Mouse (Mus musculus) cerebellum, adult 8-10 months (tissue): ENCODE results near the gene Poll.

Experiments
- DNase-seq: peaks from one replicate; pipeline ENCODE4 v3.0.0; 2022

Gene Poll

DNA sequence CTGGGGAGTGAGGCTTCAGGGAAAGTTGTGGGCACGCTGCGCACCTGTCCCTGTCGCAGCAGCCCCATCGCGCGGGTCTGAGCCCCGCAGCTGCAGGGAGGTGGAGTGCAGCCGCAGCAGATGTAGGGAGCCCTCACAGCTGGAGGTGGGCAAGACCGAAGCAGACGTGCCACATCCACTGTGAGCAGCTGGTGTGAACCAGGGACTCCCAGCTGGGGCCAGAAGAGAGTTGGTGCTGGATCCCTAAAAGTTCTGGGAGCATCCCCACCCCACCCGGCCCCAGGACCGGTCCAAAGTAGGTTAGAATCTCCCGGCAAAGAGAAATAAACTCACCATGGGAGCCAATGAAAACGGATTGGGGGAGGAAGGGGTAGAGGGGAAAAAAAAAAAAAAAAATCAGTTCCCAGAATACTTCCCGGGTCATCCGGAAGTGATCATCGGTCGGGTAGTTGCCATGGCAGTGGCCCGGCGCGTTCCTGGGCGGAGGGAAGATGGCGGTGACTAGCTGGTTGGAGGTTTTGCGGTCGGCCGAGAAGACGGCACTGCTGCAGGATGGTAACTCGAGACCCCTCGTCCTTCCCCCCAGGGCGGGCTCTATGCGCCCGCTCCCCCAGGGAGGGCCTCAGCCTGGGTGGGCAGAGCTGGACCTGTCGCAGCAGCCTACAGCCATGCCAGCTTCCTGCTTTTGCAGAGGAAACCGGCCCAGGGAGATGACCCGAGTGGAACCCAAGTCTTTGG, at the start of gene Poll, which contains the start of gene Gm17018:
Poll (minus strand) TSS at position 379 of the 738 bp plus-strand sequence.
Gm17018 (plus strand) TSS at position 463 of the 738 bp plus-strand sequence.
- DNase-seq = peak; percentile 78

- no peak for DNase-seq
Observed at GRCm38 (mm10) chr19:45608648-45609339, 48.5 kb upstream of the Poll start.

- no peak for DNase-seq
Observed at GRCm38 (mm10) chr19:45607479-45607878, 47.1 kb upstream of the Poll start.

DNA sequence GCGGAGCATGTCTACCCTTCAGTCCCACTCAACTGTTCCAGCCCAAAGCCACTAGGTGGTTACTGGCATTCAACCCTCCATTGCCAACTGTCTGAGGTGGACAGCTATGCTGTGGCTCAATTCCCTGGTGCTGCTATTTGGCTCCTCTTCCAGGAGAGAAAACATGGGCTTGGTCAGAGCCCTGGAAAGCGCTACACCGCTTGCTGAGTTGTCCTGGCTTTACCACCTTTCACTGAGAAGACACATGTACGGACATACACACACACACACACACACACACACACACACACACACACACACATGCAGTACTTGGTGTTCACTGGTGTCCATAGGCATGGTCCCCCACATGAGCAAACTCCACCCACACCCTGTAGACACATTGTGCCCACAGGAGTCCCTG, 46.4 kb upstream of the Poll start:
- DNase-seq = no peak

- DNase-seq = no peak
Observed at GRCm38 (mm10) chr19:45602606-45603005, 42.3 kb upstream of the Poll start.

- no peak for DNase-seq
Observed at GRCm38 (mm10) chr19:45597106-45597505, 36.8 kb upstream of the Poll start.

- no peak for DNase-seq
Observed at GRCm38 (mm10) chr19:45596434-45596833, 36.1 kb upstream of the Poll start.

DNA sequence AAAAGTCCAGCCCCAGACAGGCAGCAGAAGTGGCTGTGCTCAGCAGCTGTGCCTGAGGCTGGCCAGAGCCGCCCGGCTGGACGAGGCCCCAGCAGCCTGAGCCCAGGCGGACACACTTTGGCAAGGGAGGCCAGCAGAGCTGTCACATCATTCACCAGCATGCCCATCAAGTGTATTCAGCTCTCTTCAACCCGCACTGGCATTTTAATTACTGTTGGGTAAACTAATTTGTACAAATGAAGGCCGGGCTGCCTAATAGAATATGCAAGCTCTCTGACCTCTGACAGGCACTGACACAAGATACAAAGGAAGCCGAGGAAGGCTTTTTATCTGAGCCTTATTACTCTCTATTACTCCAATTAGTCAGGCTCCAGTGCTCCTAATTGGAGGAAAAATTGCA, 35.7 kb upstream of the Poll start:
- no peak for DNase-seq

DNA sequence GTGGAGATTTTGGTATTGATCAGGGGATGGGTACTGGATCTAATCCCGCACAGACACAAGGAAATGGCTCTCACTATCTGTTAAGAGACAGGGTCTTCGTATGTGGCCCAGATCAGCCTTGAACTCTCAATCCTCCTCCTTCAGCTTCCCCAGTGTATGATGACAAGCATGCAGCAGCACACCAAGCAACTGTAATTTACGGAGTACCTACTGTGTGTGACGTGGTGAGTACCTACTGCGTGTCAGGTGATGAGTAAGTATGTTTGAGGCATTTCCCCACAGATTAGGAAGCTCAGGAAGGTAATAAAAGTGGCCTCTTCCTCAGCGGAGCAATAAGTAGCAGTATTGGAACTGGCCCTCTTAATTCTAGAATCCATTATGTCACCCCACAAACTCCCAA, 35.1 kb upstream of the Poll start:
- no peak for DNase-seq

GRCm38 (mm10) chr19:45594079-45594478, 33.7 kb upstream of the Poll start:
- DNase-seq = no peak

GRCm38 (mm10) chr19:45592916-45593315, 32.6 kb upstream of the Poll start:
- DNase-seq = peak; percentile 43

DNA sequence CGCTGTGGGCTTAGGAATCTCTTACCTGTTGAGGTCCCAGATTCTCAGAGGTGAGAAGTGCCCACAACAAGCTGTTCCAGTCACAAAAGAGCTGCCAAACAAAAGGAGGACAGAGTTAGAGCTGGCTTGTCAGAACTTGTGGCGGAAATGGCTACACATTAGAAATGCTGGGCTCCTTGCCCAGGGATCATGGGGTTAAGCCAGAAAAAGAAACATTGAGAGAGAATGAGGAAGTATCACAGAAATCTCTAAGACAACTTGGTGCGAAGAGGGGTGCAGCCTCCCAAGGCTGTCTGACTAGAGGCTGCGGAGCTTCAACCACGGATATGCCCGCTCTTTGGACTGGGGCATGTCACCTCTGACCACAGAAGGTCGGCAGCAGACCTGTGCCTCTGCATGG, 31.4 kb upstream of the Poll start:
- DNase-seq = peak; percentile 33

GRCm38 (mm10) chr19:45589761-45590160, 29.4 kb upstream of the Poll start:
- no peak for DNase-seq

DNA sequence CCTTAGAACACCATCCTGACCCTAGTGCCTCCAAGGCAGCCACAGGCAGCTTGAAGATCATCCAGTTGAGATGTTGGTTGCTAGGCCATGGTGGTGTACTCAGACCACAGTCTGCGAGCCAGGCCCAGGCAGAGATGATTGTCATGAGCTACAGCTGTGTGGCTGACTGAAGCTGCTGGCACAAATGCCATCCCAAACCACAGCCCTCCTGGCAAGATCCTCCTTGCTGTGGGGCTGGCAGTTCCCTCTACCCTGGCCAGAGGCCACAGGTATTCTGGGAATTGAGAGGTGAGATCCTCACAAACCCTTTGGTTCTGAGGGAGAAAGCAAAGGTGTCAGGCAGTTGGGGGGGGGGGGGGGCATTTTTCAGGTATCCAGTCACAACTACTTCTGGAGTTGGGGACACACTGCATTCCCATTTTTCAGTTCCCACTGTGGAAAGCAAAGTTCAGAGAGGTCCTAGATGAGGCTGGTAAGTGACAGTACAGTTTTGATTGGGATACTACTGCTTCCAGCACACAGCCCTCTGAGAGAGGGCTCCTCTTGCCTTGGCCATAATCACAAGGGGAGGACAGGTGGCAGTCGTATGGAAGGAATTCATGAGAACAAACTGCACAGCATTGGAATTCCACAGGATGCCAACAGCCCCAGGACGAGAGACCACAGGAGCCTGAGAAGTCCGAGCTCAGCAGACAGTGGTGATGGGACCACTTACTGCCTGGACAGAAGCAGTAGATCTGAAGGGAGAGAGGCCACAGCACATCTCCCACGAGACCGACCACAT, 27.4 kb upstream of the Poll start:
- no peak for DNase-seq

DNA sequence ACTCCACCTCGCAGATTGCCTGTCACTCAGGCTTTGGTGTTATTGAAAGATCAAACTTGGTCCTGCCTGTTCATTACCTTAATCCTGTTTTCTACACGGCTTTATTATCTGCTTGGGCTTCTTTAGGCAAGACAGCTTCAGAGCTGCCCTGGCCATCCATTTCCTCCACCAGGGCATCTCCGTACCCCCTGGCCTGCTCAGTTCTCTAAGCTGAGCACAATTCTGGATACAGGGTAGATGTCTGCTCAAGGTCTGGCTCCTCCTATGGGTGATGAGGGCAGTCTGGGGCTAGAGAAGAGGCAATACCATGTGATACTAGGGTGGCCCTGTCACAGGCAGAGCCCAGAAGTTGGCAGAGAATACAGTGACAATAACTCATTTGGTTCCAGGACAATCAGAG, 26.5 kb upstream of the Poll start:
- no peak for DNase-seq

- no peak for DNase-seq
Observed at GRCm38 (mm10) chr19:45584856-45585620, 24.7 kb upstream of the Poll start.

GRCm38 (mm10) chr19:45583136-45583535, 22.8 kb upstream of the Poll start:
- no peak for DNase-seq

- DNase-seq = no peak
Observed at GRCm38 (mm10) chr19:45582161-45582560, 21.8 kb upstream of the Poll start.

GRCm38 (mm10) chr19:45581257-45581656, 20.9 kb upstream of the Poll start:
- DNase-seq = no peak

DNA sequence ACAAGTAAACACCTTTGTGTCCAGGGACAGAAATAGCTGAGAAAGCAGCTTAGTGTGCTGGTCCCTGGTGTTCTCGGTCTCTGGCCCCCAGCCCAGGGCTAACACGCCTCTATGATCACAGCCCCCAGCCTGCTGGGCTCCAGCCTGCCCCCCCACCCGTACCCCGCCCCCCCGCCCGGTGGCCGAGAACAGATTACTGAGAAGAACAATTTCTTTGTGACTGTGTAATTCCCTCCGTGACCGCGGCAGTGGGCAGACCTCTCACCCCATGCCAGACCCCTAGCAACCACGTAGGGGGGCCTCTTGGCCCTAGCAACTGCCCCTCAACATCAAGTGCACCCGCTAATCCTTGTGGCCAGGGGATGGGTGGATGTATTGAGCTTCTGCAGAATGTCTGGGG, 19.9 kb upstream of the Poll start:
- DNase-seq = no peak

DNA sequence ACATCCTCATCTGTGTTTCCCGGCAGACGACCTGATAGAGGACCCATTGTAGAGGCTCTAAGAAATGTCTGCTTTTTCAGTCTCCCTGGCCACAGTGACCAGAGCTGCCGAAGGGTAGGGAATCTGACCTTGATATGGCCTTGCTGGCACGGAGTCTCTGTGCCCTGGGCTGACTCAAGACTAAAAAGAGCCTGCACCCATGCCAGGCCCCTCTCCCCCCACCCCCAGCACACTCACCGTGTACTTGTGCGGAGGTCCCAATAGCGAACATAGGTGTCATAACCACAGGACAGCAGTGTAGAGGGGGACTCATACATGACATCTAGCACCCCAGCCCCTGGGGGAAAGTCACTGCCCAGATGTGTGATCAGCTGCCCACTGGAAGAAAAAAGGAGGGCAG, 19.1 kb upstream of the Poll start:
- DNase-seq = no peak

DNA sequence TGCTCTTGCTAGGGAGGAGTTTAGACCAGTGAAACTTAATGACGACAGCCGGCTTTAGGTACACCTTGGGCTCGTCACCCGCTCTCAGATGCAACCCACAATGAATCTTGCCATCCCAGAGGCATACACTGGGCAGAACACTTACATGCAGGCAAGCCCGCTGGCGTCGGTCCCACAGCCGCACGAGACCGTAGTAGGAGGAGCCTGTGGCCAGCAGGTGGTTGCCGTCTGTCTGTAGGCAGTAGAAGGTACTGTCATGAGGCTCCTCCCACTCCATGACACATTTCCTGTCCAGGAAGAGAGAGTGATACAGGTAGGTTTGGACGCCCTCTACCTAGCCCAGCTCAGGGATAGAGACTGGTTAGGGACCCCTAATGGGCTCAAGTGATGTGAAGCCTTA, 18.6 kb upstream of the Poll start:
- DNase-seq = no peak
